Mouse (Mus musculus) stomach, embryonic 16.5 days (tissue): ENCODE results near the gene Retsat. TPM values are rescaled to one million over a fixed set of nuclear protein-coding genes. Genes with fewer than 3 reads are reported as not detected.

Source experiments
- ATAC-seq: fragments of 200-750 bp; cut with Nextera tagmentation; 2 replicates; pipeline ENCODE4 v1.8.0; 2017; ENCODE audit warnings: moderate number of reproducible peaks, moderate TSS enrichment; ENCODE audit not compliant: insufficient read depth, low FRiP score
- H3K27ac ChIP-seq: fragments of 300-500 bp; sonication (generic); 2 replicates; pipeline ENCODE4 v1.5.1; 2014; ENCODE audit warnings: low read length
- H3K27me3 ChIP-seq: fragments of 300-500 bp; sonication (generic); 2 replicates; pipeline ENCODE4 v1.6.1; 2014; ENCODE audit warnings: low read length, control low read depth, mixed read lengths; ENCODE audit not compliant: control insufficient read depth, insufficient read depth
- H3K36me3 ChIP-seq: fragments of 300-500 bp; sonication (generic); 2 replicates; pipeline ENCODE4 v1.6.1; 2014; ENCODE audit warnings: low read length; ENCODE audit not compliant: control insufficient read depth, insufficient read depth
- H3K4me1 ChIP-seq: fragments of 300-500 bp; sonication (generic); 2 replicates; pipeline ENCODE4 v1.6.1; 2014; ENCODE audit warnings: low read length, control low read depth, mixed read lengths; ENCODE audit not compliant: control insufficient read depth, insufficient read depth
- H3K4me2 ChIP-seq: fragments of 300-500 bp; sonication (generic); 2 replicates; pipeline ENCODE4 v1.6.1; 2014; ENCODE audit warnings: low read depth, low read length, mixed read lengths
- H3K4me3 ChIP-seq: fragments of 300-500 bp; sonication (generic); replicated peaks from 2 replicates; pipeline ENCODE4 v1.5.1; 2014; ENCODE audit warnings: mild to moderate bottlenecking, low read length
- H3K9ac ChIP-seq: fragments of 300-500 bp; sonication (generic); 2 replicates; pipeline ENCODE4 v1.6.1; 2014; ENCODE audit warnings: low read length
- H3K9me3 ChIP-seq: fragments of 300-500 bp; sonication (generic); replicated peaks from 2 replicates; pipeline ENCODE4 v1.6.1; 2016; ENCODE audit warnings: low read length, control low read depth; ENCODE audit not compliant: control insufficient read depth
- WGBS: fragments of 180-500 bp; shearing (Covaris S2); extraction: QIAGEN DNeasy Blood & Tissue Kit; methylation state at CpG from one replicate; pipeline ENCODE4 v1.1.7; 2014; 5-methylcytosine and 5-hydroxymethylcytosine counted together
- polyA plus RNA-seq: library from polyadenylated mRNA; unstranded; fragments of >200 nt; fragmentation: Nextera tagmentation; extraction: Ambion mirVana; gene quantifications from 2 replicates; pipeline ENCODE4 v1.2.1, GENCODE M21; 2015

Retsat gene
- polyA plus RNA-seq, 1 experiment from 2014 or later, result 29.6 TPM

DNA sequence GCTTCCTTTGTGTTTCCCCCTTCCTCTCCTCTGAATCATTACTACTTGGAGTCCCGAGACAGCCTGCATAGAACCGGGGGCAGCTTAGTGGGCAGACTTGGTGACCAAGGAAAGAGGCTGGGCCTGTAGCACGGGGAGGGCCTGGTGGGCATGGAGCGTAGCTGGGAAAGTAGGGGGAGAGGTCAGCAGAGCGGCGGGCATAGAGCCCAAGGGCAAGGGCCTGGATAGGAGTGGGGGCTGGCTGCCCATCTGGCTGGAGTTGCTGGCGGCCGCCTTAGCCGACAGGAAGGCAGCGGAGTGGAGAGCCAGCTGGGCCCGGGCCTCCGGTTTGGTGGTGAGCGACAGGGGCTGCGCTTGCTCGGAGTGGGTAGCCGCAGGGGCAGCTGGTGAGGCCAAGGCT, 29.0 kb downstream of the Retsat start:
- ATAC-seq, result no peak
- H3K4me3 ChIP-seq, result no peak overlapping the region
- 89% methylated on average over 16 of the region's 16 CpGs for WGBS
- H3K27me3 ChIP-seq, result no peaks in the 10 kb centered on the region
- no peaks in the 10 kb centered on the region for H3K4me1 ChIP-seq
- H3K9me3 ChIP-seq, result no peaks in the 10 kb centered on the region
- peaks cover 11% of the 10 kb centered on the region; the same call in 1 of the 2 replicates for H3K36me3 ChIP-seq
- H3K9ac ChIP-seq, result no peak overlapping the region
- H3K4me2 ChIP-seq, result no peak overlapping the region
- no peak overlapping the region; the same call in 1 of the 2 replicates for H3K27ac ChIP-seq

DNA sequence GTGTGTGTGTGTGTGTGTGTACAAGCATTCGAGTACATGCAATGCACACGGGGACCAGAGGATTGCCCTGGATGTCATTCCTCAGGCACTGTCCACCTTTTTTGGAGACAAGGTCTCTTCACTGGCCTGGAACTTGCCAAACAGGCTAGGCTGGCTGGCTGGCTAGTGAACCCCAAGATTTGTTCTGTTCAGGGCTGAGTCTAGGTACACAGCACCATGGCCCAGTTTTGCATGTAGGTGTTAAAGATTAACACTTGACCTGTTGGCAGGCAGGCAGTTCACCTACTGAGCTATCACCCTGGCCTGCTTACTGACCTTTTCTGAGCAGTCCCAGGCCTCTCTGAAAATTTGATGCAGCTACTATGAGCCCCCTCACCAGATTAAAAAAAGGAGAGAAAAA, 32.1 kb downstream of the Retsat start:
- Histone ChIP-seq H3K9ac (no peak overlapping the region), H3K9me3 (no peaks in the 10 kb centered on the region), H3K4me1 (no peaks in the 10 kb centered on the region), H3K4me3 (no peak overlapping the region), H3K27me3 (no peaks in the 10 kb centered on the region), H3K4me2 (no peak overlapping the region), H3K36me3 (peaks cover 12% of the 10 kb centered on the region; the same call in 1 of the 2 replicates), H3K27ac (no peak overlapping the region)
- peak; percentile 48; the same call in 1 of the 2 replicates for ATAC-seq
- WGBS, result 79% methylated on average over 2 of the region's 2 CpGs

DNA sequence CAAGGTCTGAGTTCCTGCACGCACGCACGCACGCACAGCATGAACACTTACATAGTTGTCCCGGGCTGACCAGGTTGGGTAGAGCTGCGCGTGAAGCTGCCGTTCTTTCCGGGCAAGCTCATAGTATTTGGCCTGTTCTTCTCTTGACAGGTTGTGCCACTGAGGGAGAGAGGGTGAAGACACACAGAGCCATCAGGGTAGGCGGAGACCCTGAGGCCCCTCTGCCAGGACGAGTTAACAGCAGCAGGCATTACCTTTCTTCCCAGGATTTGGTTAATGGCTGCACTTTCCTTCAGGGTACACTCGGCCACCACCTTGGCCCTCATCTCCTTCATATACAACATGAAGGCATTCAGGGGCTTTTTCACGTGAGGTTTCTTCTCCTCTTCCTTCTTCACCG, 32.7 kb downstream of the Retsat start:
- Histone ChIP-seq H3K4me3 (no peak overlapping the region), H3K9me3 (no peaks in the 10 kb centered on the region), H3K27ac (no peak overlapping the region), H3K27me3 (no peaks in the 10 kb centered on the region), H3K9ac (no peak overlapping the region), H3K36me3 (peaks cover 12% of the 10 kb centered on the region; the same call in 1 of the 2 replicates), H3K4me1 (peaks cover 4% of the 10 kb centered on the region; the same call in 1 of the 2 replicates), H3K4me2 (no peak overlapping the region)
- WGBS, result 87% methylated on average over 14 of the region's 14 CpGs
- ATAC-seq, result no peak

DNA sequence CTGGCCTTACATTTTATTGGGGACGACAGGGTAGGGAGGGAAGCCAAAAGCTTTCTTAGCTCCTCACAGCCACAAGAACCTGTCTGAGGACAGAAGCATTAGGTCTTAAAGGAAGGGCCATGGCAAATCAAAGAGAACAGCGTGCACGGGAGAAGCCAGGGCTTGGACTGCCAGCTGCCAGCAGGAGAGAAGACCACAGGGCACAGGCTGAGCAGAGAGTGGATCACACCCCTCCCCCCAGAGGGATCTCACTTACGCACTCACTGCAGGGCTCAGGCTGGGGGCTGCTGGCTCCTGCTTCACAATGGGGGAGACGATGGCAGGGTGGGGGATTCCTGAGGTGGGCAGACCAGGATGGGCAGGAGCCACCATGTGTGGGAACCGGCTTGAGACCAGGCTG, 33.4 kb downstream of the Retsat start:
- no peak overlapping the region for H3K4me2 ChIP-seq
- H3K4me3 ChIP-seq, result no peak overlapping the region
- H3K9ac ChIP-seq, result no peak overlapping the region
- peaks cover 4% of the 10 kb centered on the region; the same call in 1 of the 2 replicates for H3K4me1 ChIP-seq
- no peaks in the 10 kb centered on the region for H3K9me3 ChIP-seq
- ATAC-seq, result no peak
- H3K36me3 ChIP-seq, result peaks cover 12% of the 10 kb centered on the region; the same call in 1 of the 2 replicates
- WGBS, result 84% methylated on average over 6 of the region's 6 CpGs
- no peaks in the 10 kb centered on the region for H3K27me3 ChIP-seq
- H3K27ac ChIP-seq, result no peak overlapping the region

DNA sequence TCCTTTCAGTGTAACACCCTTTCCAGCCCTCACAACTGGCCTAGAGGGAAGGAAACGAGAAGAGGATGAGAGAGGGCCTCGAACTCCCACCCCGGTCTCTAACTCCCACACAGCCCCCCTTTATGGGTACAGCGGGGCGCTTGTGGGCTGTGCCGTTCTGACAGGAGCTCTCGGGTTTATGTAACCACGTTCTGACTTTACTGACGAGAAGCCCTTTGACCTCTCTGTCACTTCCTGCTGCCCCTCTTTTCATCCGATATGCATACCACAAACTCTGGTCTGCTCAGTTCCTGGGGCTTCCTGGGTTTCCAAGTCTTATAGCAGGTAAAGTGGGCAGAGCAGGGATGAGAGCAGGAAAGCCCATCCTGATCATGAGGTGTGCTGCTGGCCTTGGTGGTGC, 36.0 kb downstream of the Retsat start:
- Histone ChIP-seq H3K4me2 (no peak overlapping the region), H3K4me1 (peaks cover 4% of the 10 kb centered on the region; the same call in 1 of the 2 replicates), H3K27me3 (no peaks in the 10 kb centered on the region), H3K9ac (no peak overlapping the region), H3K4me3 (no peak overlapping the region), H3K27ac (no peak overlapping the region), H3K9me3 (no peaks in the 10 kb centered on the region), H3K36me3 (0 out of 2 replicates have a peak, but pooled peaks cover 3% of the 10 kb centered on the region)
- no peak for ATAC-seq
- 68% methylated on average over 10 of the region's 10 CpGs for WGBS

DNA sequence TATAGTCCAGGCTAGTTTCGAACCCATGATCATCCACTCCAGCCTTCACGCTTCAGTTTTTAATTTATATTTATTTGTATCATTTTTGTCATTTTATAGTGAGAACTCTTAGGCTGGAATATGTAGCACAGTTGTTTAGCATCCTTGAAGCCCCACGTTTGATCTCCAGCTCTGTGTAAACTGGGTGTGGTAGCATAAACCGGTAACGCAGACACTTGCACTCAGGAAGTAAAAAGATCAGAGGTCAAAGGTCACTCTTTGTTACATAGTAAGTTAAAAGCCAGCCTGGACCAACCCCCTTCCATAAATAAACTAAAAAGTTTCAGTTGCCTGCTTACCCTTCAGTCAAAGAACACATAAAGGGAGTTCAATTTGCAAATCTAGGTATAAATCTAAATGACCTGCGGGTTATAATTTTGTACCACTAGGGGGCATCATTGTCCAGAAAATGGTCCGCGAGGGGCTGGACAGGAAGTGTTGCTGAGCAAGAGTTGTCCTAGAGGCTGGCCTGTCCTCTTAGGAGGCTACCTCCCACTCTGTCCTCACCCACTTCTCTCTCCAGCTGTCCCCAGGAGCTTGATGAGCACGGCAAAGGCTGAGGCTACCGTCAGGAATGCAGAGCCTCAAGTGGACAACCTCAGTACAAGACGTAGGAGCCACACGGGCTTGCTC, 37.6 kb downstream of the Retsat start:
- Histone ChIP-seq H3K4me2 (peak overlapping the region; percentile 23; the same call in 1 of the 2 replicates), H3K27me3 (no peaks in the 10 kb centered on the region)

DNA sequence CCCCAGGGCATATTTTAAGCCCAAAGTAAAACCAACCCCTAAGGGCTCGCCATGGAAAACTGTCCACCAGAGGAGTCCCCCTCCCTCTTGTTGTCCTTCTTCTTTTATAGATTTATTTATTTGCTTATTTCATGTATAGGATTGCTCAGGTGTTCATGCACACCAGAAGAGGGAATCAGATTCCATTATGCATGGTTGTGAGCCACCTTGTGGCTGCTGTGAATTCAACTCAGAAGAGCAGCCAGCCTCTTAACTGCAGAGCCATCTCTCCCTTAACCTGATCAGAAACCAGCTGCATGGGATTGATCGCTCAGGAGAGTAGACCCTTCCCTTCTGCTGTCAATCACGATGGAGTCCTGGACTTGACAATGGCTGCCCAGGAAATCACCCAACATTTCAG, 38.7 kb downstream of the Retsat start:
- Histone ChIP-seq H3K27ac (no peak overlapping the region), H3K4me1 (peaks cover 4% of the 10 kb centered on the region; the same call in 1 of the 2 replicates), H3K4me3 (no peak overlapping the region), H3K9me3 (no peaks in the 10 kb centered on the region), H3K4me2 (no peak overlapping the region), H3K9ac (no peak overlapping the region), H3K36me3 (0 out of 2 replicates have a peak, but pooled peaks cover 3% of the 10 kb centered on the region), H3K27me3 (no peaks in the 10 kb centered on the region)
- WGBS, result 82% methylated on average over 3 of the region's 3 CpGs
- ATAC-seq, result no peak

More for the DNA sequence above, 37.6 kb downstream of the Retsat start:
- no peak overlapping the region for H3K4me3 ChIP-seq
- no peak overlapping the region for H3K27ac ChIP-seq
- H3K9me3 ChIP-seq, result no peaks in the 10 kb centered on the region
- H3K9ac ChIP-seq, result 0 out of 2 replicates have a peak overlapping the region, but pooled peaks have one; percentile 49
- H3K4me1 ChIP-seq, result peaks cover 4% of the 10 kb centered on the region; the same call in 1 of the 2 replicates
- H3K36me3 ChIP-seq, result 0 out of 2 replicates have a peak, but pooled peaks cover 3% of the 10 kb centered on the region
- ATAC-seq, result peak; percentile 59; the same call in 1 of the 2 replicates
- WGBS, result 38% methylated on average over 12 of the region's 12 CpGs

DNA sequence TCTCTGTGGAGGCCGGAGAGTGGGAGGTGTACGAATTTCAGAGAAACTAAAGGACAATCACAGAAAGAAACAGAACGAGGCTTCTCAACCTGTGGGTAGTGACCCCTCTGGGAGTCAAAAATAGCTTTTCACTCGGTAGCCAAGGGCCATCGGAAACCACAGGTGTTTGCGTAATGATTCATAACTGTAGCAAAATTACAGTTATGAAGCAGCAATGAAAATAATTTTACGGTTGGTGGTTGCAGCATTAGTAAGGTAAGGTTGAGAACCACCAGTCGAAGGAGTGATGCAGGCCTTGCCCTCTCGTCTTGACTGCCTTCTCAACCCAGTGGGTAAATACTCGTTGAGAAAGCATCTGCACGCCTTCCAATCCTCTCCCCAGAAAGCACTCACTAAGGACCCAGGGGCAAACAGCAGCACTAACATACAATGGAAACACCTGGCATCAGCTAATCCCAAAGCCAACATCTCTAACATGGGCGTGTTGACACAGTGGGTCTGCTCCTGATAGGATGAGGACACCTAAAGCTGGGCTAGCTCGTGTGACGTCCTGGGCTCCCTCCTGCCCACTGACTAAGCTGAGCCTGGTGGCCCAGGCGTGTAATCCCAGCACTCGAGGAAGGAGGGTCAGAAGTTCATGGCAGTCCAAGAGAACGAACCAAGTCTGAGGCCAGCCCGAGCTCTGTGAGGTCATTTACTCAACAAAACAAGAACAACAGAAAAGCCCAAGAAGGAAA, 43.1 kb downstream of the Retsat start:
- H3K4me2 ChIP-seq, result no peak overlapping the region
- no peaks in the 10 kb centered on the region for H3K36me3 ChIP-seq
- no peak overlapping the region for H3K4me3 ChIP-seq
- H3K4me1 ChIP-seq, result no peaks in the 10 kb centered on the region
- no peaks in the 10 kb centered on the region for H3K27me3 ChIP-seq
- H3K9ac ChIP-seq, result no peak overlapping the region
- no peaks in the 10 kb centered on the region for H3K9me3 ChIP-seq
- peak; percentile 89 for ATAC-seq
- WGBS, result 60% methylated on average over 18 of the region's 18 CpGs
- peak overlapping the region; percentile 70 for H3K27ac ChIP-seq

DNA sequence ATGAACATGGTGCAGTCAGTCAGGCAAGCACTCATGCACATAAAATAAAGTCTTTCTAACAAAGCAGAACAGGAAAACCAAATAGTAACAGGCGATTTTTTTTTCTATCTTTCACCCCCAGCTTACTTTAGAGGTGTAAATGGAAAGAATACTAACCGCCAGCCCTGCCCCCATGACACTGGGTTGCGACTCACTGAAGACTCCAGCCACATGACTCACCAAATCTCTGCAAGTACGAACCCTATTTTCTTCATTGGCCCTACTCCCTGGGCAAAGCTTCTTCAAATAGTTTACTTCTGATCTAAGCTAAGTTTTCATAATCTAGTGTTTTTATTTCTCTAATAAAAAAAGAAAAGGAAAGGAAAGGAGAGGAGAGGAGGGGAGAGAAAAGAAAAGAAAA, 46.3 kb downstream of the Retsat start:
- Histone ChIP-seq H3K4me3 (no peak overlapping the region), H3K27me3 (no peaks in the 10 kb centered on the region), H3K36me3 (no peaks in the 10 kb centered on the region), H3K4me2 (no peak overlapping the region), H3K27ac (no peak overlapping the region), H3K4me1 (peaks cover 9% of the 10 kb centered on the region), H3K9ac (no peak overlapping the region), H3K9me3 (no peaks in the 10 kb centered on the region)
- WGBS, result 56% methylated on average over 4 of the region's 4 CpGs
- ATAC-seq, result no peak
